Mouse (Mus musculus) megakaryocyte, embryonic 14.5 days (primary cell): Measurements from ENCODE around the gene Zfp318. TPM values are rescaled to one million over a fixed set of nuclear protein-coding genes. Genes with fewer than 3 reads are reported as not detected.

Experiments used
- H3K27me3 ChIP-seq: replicated peaks from 2 replicates; pipeline ENCODE3; 2012; ENCODE audit warnings: inconsistent platforms
- H3K36me3 ChIP-seq: replicated peaks from 2 replicates; pipeline ENCODE3; 2012; ENCODE audit warnings: low read length, inconsistent platforms, mixed read lengths
- H3K4me1 ChIP-seq: 2 replicates; pipeline ENCODE4 v1.6.1; 2012; ENCODE audit warnings: inconsistent platforms
- H3K4me3 ChIP-seq: replicated peaks from 2 replicates; pipeline ENCODE3; 2012; ENCODE audit warnings: moderate library complexity, mild to moderate bottlenecking, inconsistent platforms
- H3K9me3 ChIP-seq: 2 replicates; pipeline ENCODE4 v1.6.1; 2012; ENCODE audit warnings: inconsistent platforms
- FLI1 ChIP-seq: IDR thresholded peaks from 2 replicates; pipeline ENCODE4 v1.6.1; 2012; ENCODE audit warnings: low read length, inconsistent platforms, mixed read lengths
- GATA1 ChIP-seq: IDR thresholded peaks from 3 replicates; pipeline ENCODE4 v1.6.1; 2012; ENCODE audit warnings: mixed read lengths, low read length, inconsistent platforms, borderline replicate concordance
- polyA plus RNA-seq: library from polyadenylated mRNA; stranded (reverse); fragments of >175 nt; gene quantifications from 2 replicates; pipeline ENCODE4 v1.2.3, GENCODE M21; 2012; ENCODE audit warnings: low replicate concordance; ENCODE audit not compliant: insufficient read depth

Zfp318 gene
- polyA plus RNA-seq, 1 experiment = 0.84 TPM

DNA sequence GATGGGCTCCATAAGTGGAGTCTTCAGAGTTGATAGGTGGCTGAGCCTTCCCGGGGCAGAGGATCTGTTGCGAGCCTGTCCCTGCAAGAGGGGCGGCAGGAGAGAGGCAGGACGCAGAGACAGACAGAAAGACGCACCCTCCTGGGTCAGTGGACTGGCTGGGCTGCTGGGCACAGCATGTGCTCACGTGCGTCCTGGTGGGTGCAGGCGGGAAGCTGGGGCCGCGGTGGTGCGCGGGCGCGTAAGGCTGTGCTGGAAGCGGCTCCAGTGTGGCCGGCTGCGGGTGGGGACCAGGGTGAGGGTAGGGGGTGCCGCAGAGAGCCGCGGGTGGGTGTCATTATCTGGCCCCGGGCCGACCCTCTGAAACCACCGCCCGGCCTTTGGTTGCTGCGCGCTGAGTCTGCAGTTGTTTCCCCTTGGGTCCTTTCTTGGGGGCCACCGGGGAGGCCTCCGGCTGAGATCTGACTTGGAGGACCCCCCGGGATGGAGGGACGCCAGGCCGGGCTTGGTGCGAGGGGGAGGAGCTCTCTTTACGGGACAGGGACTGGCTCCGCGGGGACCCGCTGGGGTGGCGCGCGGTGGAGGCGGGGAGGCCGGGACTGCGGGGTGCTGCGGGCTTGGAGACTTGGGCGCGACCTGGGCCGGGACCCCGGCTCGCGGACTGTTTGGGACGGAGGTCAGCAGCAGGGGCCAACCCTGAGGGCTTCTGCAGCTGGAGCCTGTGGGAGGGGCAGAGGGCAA, 61.5 kb downstream of the Zfp318 start:
- no peak overlapping the region for H3K4me3 ChIP-seq

DNA sequence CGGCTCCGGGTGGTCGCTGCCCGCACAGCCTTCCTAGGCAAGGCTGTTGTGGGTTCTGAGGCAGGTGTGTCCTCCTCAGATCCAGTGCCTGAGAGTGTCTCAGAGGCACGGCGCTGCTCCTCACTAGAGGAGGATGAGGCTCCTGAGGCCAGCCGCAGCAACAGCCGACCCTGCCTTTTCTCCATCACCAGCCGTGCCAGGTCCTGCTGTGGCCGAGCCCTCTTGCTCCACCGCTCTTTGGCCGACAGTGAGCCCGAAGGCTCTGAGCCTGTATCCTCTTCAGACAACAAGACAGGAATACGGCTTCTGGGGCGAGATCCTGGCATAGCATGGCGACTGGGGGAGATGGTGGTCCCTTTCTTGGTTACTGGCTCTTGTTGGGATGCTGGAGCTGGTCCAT, 62.7 kb downstream of the Zfp318 start:
- Histone ChIP-seq H3K4me1 (peaks cover 17% of the 10 kb centered on the region), H3K27me3 (peaks cover 92% of the 10 kb centered on the region)

More for the DNA sequence above, 61.5 kb downstream of the Zfp318 start:
- TF ChIP-seq FLI1 = no peak
- no peak for TF ChIP-seq GATA1
- Histone ChIP-seq H3K4me1 (peaks cover 17% of the 10 kb centered on the region), H3K36me3 (no peaks in the 10 kb centered on the region), H3K9me3 (no peaks in the 10 kb centered on the region; the same call in 1 of the 2 replicates), H3K27me3 (peaks cover 92% of the 10 kb centered on the region)

GRCm38 (mm10) chr17:46452683-46453082, 69.2 kb downstream of the Zfp318 start:
- Histone ChIP-seq H3K9me3 (peaks cover 9% of the 10 kb centered on the region), H3K4me3 (no peak overlapping the region), H3K4me1 (peaks cover 28% of the 10 kb centered on the region), H3K27me3 (peaks cover 87% of the 10 kb centered on the region), H3K36me3 (no peaks in the 10 kb centered on the region)
- TF ChIP-seq GATA1 (no peak), FLI1 (no peak)

More for the DNA sequence above, 62.7 kb downstream of the Zfp318 start:
- TF ChIP-seq GATA1 (no peak), FLI1 (no peak)
- Histone ChIP-seq H3K36me3 (no peaks in the 10 kb centered on the region), H3K4me3 (no peak overlapping the region), H3K9me3 (peaks cover 7% of the 10 kb centered on the region)

GRCm38 (mm10) chr17:46453302-46453948, 69.9 kb downstream of the Zfp318 start:
- Histone ChIP-seq H3K27me3 (peaks cover 87% of the 10 kb centered on the region), H3K9me3 (peaks cover 9% of the 10 kb centered on the region), H3K36me3 (no peaks in the 10 kb centered on the region), H3K4me1 (peaks cover 32% of the 10 kb centered on the region), H3K4me3 (no peak overlapping the region)
- TF ChIP-seq GATA1 = no peak
- no peak for TF ChIP-seq FLI1

DNA sequence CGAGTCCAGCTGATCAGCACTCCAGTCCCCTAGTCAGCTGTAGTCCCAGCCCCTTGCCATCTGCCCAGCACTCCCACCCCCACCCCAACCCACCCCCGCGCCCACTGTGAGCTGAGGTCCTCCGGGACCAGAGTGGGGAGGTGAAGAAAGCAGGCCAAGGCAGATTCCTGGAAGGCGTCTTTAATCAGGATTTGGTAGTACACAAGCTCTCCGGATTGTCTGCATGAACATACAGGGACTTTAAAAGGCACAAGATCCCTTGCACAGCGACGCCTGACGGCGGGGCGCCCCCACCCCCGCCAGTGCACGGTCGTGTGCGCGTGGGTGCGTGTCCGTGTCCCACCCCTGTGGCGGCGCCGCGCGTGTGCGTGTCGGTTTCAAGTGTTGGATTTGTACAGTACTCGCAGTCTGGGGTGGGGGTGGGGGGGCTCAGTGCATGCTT, 70.5 kb downstream of the Zfp318 start:
- peaks cover 87% of the 10 kb centered on the region for H3K27me3 ChIP-seq
- TF ChIP-seq GATA1 (no peak), FLI1 (no peak)
- H3K36me3 ChIP-seq = no peaks in the 10 kb centered on the region
- H3K9me3 ChIP-seq = peaks cover 9% of the 10 kb centered on the region
- H3K4me1 ChIP-seq = peaks cover 32% of the 10 kb centered on the region
- H3K4me3 ChIP-seq = peak overlapping the region; percentile 60

DNA sequence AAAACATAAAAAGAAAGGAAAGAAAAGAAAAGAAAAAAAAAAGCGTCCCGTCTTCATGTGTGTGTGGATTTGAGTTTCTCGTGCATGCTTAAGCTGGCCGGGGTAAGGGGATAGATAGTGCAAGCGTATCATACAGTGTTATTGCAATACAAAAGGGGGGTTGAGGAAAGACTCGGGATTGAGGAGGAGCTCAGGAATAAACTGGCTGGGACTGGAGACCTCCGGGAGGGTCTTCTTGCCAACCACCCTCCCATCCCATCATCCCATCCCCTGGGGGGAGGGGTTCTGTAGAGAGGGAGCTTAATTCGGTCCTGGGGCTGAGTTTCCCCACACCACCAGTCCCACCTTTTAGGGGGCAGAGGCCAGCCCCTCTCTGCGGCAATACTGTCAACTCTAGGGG, 71.0 kb downstream of the Zfp318 start:
- Histone ChIP-seq H3K4me1 (peaks cover 32% of the 10 kb centered on the region), H3K4me3 (no peak overlapping the region), H3K27me3 (peaks cover 89% of the 10 kb centered on the region), H3K36me3 (no peaks in the 10 kb centered on the region), H3K9me3 (peaks cover 9% of the 10 kb centered on the region)
- TF ChIP-seq GATA1 (no peak), FLI1 (no peak)

DNA sequence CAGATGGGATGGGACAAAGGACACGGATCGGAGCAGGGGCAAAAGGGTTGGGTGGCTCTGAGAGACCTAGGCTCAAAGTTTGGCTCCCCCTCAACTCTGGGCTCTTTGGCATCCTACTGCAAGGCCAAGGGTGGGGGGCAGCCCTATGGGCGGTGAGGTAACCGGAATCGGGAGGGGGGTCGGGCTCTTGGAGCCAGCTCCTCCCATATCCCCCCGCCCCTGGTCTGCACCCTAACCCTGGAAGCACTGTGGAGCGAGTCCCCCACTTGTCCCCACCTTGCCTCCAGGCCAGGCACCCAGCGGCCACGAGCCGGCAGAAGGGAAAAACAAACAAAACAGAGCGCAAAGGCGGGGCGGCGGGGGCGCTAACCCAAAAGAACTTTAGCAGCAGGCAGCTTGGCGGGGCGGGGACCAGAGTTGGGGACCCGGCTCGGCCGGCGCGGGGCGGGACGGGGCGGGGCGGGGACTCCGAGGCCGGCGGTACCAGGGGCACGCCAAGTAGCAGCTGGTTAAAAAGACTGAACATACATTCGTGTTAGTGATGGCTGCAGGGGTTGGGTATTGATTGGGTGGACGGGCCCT, 71.7 kb downstream of the Zfp318 start:
- TF ChIP-seq GATA1 (no peak), FLI1 (no peak)
- Histone ChIP-seq H3K27me3 (peaks cover 92% of the 10 kb centered on the region), H3K4me1 (peaks cover 32% of the 10 kb centered on the region), H3K9me3 (peaks cover 9% of the 10 kb centered on the region), H3K4me3 (peak overlapping the region; percentile 24), H3K36me3 (no peaks in the 10 kb centered on the region)

- no peaks in the 10 kb centered on the region for H3K36me3 ChIP-seq
- peaks cover 44% of the 10 kb centered on the region for H3K4me1 ChIP-seq
- H3K4me3 ChIP-seq = no peak overlapping the region
- H3K9me3 ChIP-seq = peaks cover 2% of the 10 kb centered on the region; the same call in 1 of the 2 replicates
- TF ChIP-seq FLI1 = no peak
- no peak for TF ChIP-seq GATA1
- peaks cover 96% of the 10 kb centered on the region for H3K27me3 ChIP-seq
These were observed 74.3 kb downstream of the Zfp318 start for GRCm38 (mm10) chr17:46457791-46458190.

GRCm38 (mm10) chr17:46458439-46458838, 74.9 kb downstream of the Zfp318 start:
- peaks cover 39% of the 10 kb centered on the region for H3K4me1 ChIP-seq
- H3K9me3 ChIP-seq = peaks cover 2% of the 10 kb centered on the region; the same call in 1 of the 2 replicates
- H3K27me3 ChIP-seq = peaks cover 96% of the 10 kb centered on the region
- H3K36me3 ChIP-seq = no peaks in the 10 kb centered on the region
- no peak overlapping the region for H3K4me3 ChIP-seq
- TF ChIP-seq FLI1 = no peak
- no peak for TF ChIP-seq GATA1

DNA sequence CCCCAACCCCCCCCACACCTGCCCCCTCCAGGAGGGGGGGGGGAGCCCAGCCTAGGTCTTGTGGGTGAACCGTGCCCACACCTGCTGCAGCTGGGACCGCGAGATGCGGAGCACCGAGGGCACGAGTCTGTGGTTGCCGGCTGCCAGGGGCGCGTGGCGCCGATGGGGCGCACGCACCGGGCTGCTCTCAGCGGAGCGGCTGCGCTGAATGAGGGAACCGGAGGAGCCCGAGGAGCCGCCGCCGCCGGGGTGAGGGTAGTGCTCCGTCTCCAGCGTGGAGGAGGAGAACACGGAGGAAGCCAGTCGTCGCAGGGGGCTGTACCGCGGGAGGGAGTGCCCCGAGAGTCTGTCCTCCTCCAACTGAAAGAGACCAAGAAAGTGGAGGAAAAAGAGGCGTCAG, 77.1 kb downstream of the Zfp318 start:
- Histone ChIP-seq H3K27me3 (peaks cover 91% of the 10 kb centered on the region), H3K4me3 (peak overlapping the region; percentile 85)
- TF ChIP-seq FLI1 (no peak), GATA1 (no peak)

More for the DNA sequence above, 77.1 kb downstream of the Zfp318 start:
- Histone ChIP-seq H3K4me1 (peaks cover 22% of the 10 kb centered on the region), H3K9me3 (peaks cover 2% of the 10 kb centered on the region; the same call in 1 of the 2 replicates), H3K36me3 (no peaks in the 10 kb centered on the region)
